Mouse (Mus musculus) limb, embryonic 13.5 days (tissue): ENCODE data around the gene Plcd3. TPM values are rescaled to one million over a fixed set of nuclear protein-coding genes. Genes with fewer than 3 reads are reported as not detected.

Source experiments
- ATAC-seq: fragments of 200-750 bp; cut with Nextera tagmentation; 2 replicates; pipeline ENCODE4 v1.8.0; 2017; ENCODE audit warnings: low read depth, moderate number of reproducible peaks, moderate TSS enrichment; ENCODE audit not compliant: low FRiP score
- H3K27ac ChIP-seq: fragments of 300-500 bp; sonication (generic); 2 replicates; pipeline ENCODE4 v1.5.1; 2015; ENCODE audit warnings: inconsistent platforms, mild to moderate bottlenecking, moderate library complexity
- H3K27me3 ChIP-seq: fragments of 300-500 bp; sonication (generic); 2 replicates; pipeline ENCODE4 v1.6.1; 2015; ENCODE audit warnings: mild to moderate bottlenecking, inconsistent platforms
- H3K36me3 ChIP-seq: fragments of 300-500 bp; sonication (generic); 2 replicates; pipeline ENCODE4 v1.6.1; 2015; ENCODE audit warnings: inconsistent platforms, mild to moderate bottlenecking, moderate library complexity
- H3K4me1 ChIP-seq: fragments of 300-500 bp; sonication (generic); 2 replicates; pipeline ENCODE4 v1.6.1; 2015; ENCODE audit warnings: inconsistent platforms
- H3K4me2 ChIP-seq: fragments of 300-500 bp; sonication (generic); replicated peaks from 2 replicates; pipeline ENCODE4 v1.6.1; 2015; ENCODE audit warnings: inconsistent platforms, mild to moderate bottlenecking, moderate library complexity
- H3K4me3 ChIP-seq: fragments of 300-500 bp; sonication (generic); 2 replicates; pipeline ENCODE4 v1.5.1; 2015; ENCODE audit warnings: moderate library complexity, mild to moderate bottlenecking, inconsistent platforms
- H3K9ac ChIP-seq: fragments of 300-500 bp; sonication (generic); 2 replicates; pipeline ENCODE4 v1.6.1; 2015; ENCODE audit warnings: mild to moderate bottlenecking, inconsistent platforms
- H3K9me3 ChIP-seq: fragments of 300-500 bp; sonication (generic); 2 replicates; pipeline ENCODE4 v1.6.1; 2016; ENCODE audit warnings: inconsistent platforms
- WGBS: fragments of 180-500 bp; shearing (Covaris S2); methylation state at CpG from one replicate; pipeline ENCODE4 v1.1.7; 2015; 5-methylcytosine and 5-hydroxymethylcytosine counted together
- polyA plus RNA-seq: library from polyadenylated mRNA; unstranded; fragments of >200 nt; fragmentation: Nextera tagmentation; extraction: Ambion mirVana; gene quantifications from 2 replicates; pipeline ENCODE4 v1.2.1, GENCODE M21; 2015

Gene Plcd3
- polyA plus RNA-seq, 1 experiment from 2014 or later, result 4.8 TPM

- 92% methylated on average over 3 of the region's 3 CpGs for WGBS
- peaks cover 18% of the 10 kb centered on the region for H3K4me1 ChIP-seq
- H3K36me3 ChIP-seq, result peaks cover 18% of the 10 kb centered on the region
- H3K9ac ChIP-seq, result no peak overlapping the region
- ATAC-seq, result no peak
- H3K27me3 ChIP-seq, result no peaks in the 10 kb centered on the region
- H3K27ac ChIP-seq, result no peak overlapping the region
- H3K4me3 ChIP-seq, result no peak overlapping the region
- no peaks in the 10 kb centered on the region for H3K9me3 ChIP-seq
- no peak overlapping the region for H3K4me2 ChIP-seq
Observed at GRCm38 (mm10) chr11:103023974-103024373, 77.5 kb downstream of the Plcd3 start.

DNA sequence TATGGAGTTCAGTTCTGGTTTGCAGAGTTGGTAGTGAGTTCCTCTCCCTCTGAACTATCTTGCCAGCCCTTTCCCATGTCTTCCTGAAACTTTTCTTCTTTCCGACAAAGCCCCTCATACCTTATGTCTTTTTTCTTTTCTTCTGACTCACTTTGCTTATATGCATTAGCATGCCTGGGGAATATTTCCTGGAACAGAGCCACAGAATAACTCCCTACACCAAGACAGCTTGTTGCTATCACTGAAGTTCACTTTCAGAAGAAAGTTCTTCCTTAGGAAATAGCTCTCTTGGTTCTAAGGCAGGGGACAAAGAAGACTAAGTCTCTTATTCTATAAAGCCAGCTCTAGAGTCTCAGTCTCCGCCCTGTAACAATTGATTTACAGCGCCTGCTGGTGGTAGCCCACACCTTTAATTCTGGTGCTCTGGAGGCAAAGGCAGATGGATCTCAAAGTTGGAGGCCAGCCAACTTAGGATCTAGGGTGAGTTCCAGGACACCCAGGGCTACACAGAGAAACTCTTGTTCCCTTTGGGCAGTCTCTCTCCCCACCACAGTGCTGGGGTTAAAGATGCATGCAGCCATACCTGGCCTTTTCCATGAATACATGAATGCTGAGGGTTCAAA is 80.6 kb downstream of the Plcd3 start:
- no peak overlapping the region for H3K9ac ChIP-seq
- H3K36me3 ChIP-seq, result peaks cover 18% of the 10 kb centered on the region
- H3K27me3 ChIP-seq, result no peaks in the 10 kb centered on the region
- peaks cover 11% of the 10 kb centered on the region for H3K4me1 ChIP-seq
- no peak for ATAC-seq
- no peaks in the 10 kb centered on the region for H3K9me3 ChIP-seq
- no peak overlapping the region for H3K4me3 ChIP-seq
- WGBS, result 73% methylated on average over 3 of the region's 3 CpGs
- no peak overlapping the region for H3K27ac ChIP-seq
- no peak overlapping the region for H3K4me2 ChIP-seq

Other genes with a start within 250 kb of the Plcd3 start
- gene Eftud2, start 220.7 kb downstream of the Plcd3 start, polyA plus RNA-seq, result 193 and 199 TPM in 2 replicates
- gene Ccdc103, start 220.5 kb downstream of the Plcd3 start, polyA plus RNA-seq, result 0.93 and 1.0 TPM in 2 replicates
- not detected in 2 replicates for gene Fam187a, start 216.5 kb downstream of the Plcd3 start, polyA plus RNA-seq
- gene Gfap, start 200.7 kb downstream of the Plcd3 start, polyA plus RNA-seq, result 0.37 and 0.48 TPM in 2 replicates
- gene Kif18b, start 176.5 kb downstream of the Plcd3 start, polyA plus RNA-seq, result 10.8 and 11.0 TPM in 2 replicates
- 1.4 and 1.7 TPM in 2 replicates for gene C1ql1, start 155.0 kb downstream of the Plcd3 start, polyA plus RNA-seq
- gene Nmt1, start 73.5 kb downstream of the Plcd3 start, polyA plus RNA-seq, result 49.6 and 53.2 TPM in 2 replicates
- 197 and 201 TPM in 2 replicates for gene Dcakd, start 73.3 kb downstream of the Plcd3 start, polyA plus RNA-seq
- gene Acbd4, start within 50 bp of the Plcd3 start, polyA plus RNA-seq, result 14.4 and 17.2 TPM in 2 replicates
- gene Hexim1, start 14.6 kb upstream of the Plcd3 start, polyA plus RNA-seq, result 5.1 and 5.6 TPM in 2 replicates
- gene Hexim2, start 30.8 kb upstream of the Plcd3 start, polyA plus RNA-seq, result 12.8 and 13.8 TPM in 2 replicates
- 1.1 and 1.2 TPM in 2 replicates for gene Fmnl1, start 69.4 kb upstream of the Plcd3 start, polyA plus RNA-seq
- 0.55 and 0.61 TPM in 2 replicates for gene 1700023F06Rik, start 106.9 kb upstream of the Plcd3 start, polyA plus RNA-seq
- not detected in 2 replicates for gene Spata32, start 116.8 kb upstream of the Plcd3 start, polyA plus RNA-seq
- gene Map3k14, start 165.8 kb upstream of the Plcd3 start, polyA plus RNA-seq, result 4.8 and 5.4 TPM in 2 replicates